Mouse (Mus musculus) v-Abl transformed pro-B cells (cell line): ENCODE results near the gene Rab31.

Source experiments
- in situ Hi-C, 2 experiments: fragments of 400-800 bp; cut with MboI; formaldehyde crosslinking; loops; one replicate each; pipeline ENCODE4 v1.15.1; 2025; ENCODE audit not compliant: unreplicated experiment in 2 of 2

Rab31 gene

DNA sequence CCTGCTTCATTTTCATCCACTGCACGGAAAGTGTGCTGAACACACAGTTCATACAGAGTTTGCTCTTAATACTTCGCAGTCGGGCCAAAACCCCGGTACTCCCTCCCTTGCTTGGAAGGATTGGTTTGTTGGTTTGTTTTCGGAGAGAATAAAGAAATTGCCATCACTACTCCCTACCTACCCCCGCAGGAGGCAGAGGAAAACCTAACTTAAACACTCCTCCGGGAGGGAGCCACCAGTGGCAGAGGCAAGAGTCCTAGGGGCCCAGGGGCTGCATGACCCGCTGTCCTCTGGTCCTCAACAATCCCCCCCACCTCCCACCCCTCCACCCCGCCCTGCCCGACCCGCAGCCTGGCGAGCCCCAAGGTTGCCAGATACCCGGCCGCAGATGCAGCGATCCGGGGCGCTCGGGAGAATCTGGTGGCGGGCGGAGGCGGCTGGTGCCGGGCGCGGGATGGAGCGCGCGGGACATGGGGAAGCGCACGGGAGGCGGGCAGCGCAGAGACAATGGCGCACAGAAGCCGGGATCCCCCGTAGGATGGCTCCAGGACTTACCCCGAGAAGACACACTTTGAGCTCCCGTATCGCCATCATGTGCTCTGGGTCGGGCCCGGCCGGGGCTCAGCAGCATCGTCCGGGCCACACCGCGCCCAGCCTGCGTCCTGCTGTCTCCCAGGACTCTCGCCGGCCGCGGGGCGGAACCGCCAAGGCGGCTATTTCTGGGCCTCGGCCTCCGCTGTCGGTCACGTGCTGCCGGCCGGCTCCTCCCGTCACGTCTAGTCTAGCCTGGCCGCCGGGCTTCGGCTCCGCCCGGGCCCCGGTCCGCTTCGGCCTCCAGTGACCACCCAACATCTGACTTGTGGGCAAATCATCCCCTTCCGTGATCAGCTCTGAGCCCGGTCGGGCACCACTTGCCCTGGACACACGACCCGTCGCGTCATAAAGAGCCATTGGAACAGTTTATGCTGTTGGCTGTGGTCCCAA lies at the start of gene Rab31:
Rab31 (minus strand) TSS at position 802 of the 984 bp plus-strand sequence.
- in situ Hi-C loops, result loop anchor here in 1 of 2 experiments (5.0 kb wide), 2 partner anchors 50 to 80 kb away; no protein-coding TSS in a partner anchor

- in situ Hi-C loops, result no loop called here
These were observed 47.6 kb upstream of the Rab31 start for GRCm38 (mm10) chr17:65820197-65820596.

- in situ Hi-C loops, result no loop called here
These were observed 41.2 kb upstream of the Rab31 start for GRCm38 (mm10) chr17:65813763-65814162.

DNA sequence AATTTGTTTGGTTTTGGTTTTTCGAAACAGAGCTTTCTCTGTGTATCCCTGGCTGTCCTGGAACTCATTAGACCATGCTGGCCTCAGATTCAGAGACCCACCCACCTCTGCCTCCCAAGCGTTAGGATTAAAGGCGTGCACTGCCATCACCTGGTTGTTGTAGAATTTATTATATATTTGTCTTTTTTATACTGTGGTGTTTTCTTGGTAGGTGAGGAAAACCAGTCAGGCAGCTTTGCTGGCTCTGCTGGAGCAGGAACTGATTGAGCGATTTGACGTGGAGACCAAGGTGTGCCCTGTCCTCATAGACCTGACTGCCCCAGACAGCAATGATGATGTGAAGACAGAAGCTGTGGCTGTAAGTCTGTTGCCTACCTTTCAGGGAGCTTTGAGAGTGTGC lies 38.5 kb upstream of the Rab31 start:
- in situ Hi-C loops, result no loop called here

GRCm38 (mm10) chr17:65806416-65806815 lies 33.9 kb upstream of the Rab31 start:
- in situ Hi-C loops, result no loop called here

- in situ Hi-C loops, result no loop called here
These were observed 33.4 kb upstream of the Rab31 start for GRCm38 (mm10) chr17:65805966-65806365.

- in situ Hi-C loops, result no loop called here
These were observed 29.5 kb upstream of the Rab31 start for GRCm38 (mm10) chr17:65802026-65802425.

GRCm38 (mm10) chr17:65800451-65800850 lies 27.9 kb upstream of the Rab31 start:
- in situ Hi-C loops, result no loop called here

- in situ Hi-C loops, result loop anchor here (25.0 kb wide), 1 partner anchor 187 kb away; the partner anchor contains the start of gene Vapa (in 2 of the 2)
These were observed 26.8 kb upstream of the Rab31 start for GRCm38 (mm10) chr17:65799353-65799752.

DNA sequence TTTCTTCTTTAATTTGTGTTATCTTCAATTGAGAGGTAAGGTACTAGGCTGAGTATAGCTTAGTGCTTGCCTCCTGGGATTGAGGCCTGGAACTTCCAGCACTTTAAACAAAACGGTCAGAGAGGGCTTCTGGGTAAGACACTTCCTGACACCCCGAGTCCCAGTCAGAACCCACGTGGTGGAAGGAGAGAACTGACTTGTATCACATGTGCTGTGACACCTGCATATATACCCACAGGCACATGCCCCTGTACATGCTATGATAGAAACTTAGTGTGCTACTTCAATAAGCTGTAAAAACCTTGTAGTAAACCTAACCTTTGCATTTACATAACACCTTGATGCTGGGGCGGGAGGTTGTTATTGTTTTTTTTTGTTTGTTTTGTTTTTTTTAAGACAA lies 25.9 kb upstream of the Rab31 start:
- in situ Hi-C loops, result loop anchor here (25.0 kb wide), 1 partner anchor 186 kb away; the partner anchor contains the start of gene Vapa (in 2 of the 2)

GRCm38 (mm10) chr17:65796056-65796455 lies 23.5 kb upstream of the Rab31 start:
- in situ Hi-C loops, result loop anchor here (25.0 kb wide), 1 partner anchor 184 kb away; the partner anchor contains the start of gene Vapa (in 2 of the 2)

GRCm38 (mm10) chr17:65794096-65794850 lies 21.7 kb upstream of the Rab31 start:
- in situ Hi-C loops, result loop anchor here (25.0 kb wide), 1 partner anchor 182 kb away; the partner anchor contains the start of gene Vapa (in 2 of the 2)

GRCm38 (mm10) chr17:65793307-65793930 lies 20.9 kb upstream of the Rab31 start:
- in situ Hi-C loops, result loop anchor here (25.0 kb wide), 1 partner anchor 181 kb away; the partner anchor contains the start of gene Vapa (in 2 of the 2)

DNA sequence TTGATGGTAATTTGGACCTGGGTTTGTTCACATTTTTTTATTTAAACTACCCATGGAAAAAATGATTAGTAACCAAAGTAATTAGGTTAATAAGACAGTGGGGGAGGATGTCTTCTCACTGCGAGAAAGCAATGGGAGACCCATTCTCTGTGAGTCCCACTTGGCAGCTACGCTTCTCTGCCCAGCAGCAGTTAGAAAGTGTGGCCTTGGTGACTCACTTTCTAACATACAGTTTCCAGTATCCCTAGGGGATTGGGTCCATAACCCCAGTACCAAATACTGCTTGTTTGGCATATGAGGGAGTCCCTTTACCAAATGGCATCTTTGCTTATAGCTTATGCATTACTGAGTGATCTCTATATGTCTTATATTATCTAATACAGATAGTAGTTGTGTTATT lies 18.6 kb upstream of the Rab31 start:
- in situ Hi-C loops, result loop anchor here (25.0 kb wide), 1 partner anchor 179 kb away; the partner anchor contains the start of gene Vapa (in 2 of the 2)

GRCm38 (mm10) chr17:65789576-65789975 lies 17.0 kb upstream of the Rab31 start:
- in situ Hi-C loops, result loop anchor here (25.0 kb wide), 1 partner anchor 177 kb away; the partner anchor contains the start of gene Vapa (in 2 of the 2)

- in situ Hi-C loops, result loop anchor here (25.0 kb wide), 1 partner anchor 176 kb away; the partner anchor contains the start of gene Vapa (in 2 of the 2)
These were observed 16.2 kb upstream of the Rab31 start for GRCm38 (mm10) chr17:65788542-65789291.

GRCm38 (mm10) chr17:65787261-65787660 lies 14.7 kb upstream of the Rab31 start:
- in situ Hi-C loops, result loop anchor here (25.0 kb wide), 1 partner anchor 175 kb away; the partner anchor contains the start of gene Vapa (in 2 of the 2)

DNA sequence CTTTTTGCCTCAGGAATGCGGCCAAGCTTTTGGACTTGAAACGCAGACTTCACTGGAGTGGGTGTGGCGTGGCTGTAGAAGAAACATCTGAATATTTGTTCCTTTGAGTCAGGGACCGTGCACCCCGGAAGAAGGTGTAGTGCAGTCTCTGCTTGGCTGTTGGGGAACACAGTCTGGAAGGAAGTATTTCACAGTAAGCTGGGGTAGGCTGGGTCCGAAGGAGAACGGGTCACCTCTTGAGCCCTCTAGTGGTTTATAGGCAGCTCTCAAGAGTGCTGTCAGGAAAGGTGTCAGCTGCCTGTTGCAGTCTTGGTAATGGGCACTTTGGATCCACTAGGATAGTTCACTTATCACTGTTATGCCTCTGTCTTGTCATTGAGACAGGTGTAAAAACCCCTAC lies 13.7 kb upstream of the Rab31 start:
- in situ Hi-C loops, result loop anchor here (25.0 kb wide), 1 partner anchor 174 kb away; the partner anchor contains the start of gene Vapa (in 2 of the 2)

DNA sequence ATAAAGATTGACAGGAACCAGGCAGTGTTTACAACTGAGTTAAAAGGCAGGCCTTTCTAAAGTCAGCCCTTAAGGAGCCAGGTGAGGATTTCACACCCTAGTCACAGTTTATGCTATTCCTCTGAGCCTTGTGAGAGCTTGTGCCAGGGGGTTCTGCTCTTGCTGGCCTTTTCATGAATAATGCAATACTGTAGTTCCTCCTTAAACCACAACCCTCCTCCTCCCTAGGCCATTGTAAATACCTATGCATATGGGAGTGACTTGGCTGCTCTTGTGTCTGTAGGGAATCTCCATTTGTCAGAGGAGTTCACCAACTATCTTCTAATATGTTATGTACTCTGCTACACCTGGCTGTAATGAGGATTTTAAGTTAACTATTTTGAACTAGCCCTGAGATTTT lies 13.2 kb upstream of the Rab31 start:
- in situ Hi-C loops, result loop anchor here (25.0 kb wide), 1 partner anchor 173 kb away; the partner anchor contains the start of gene Vapa (in 2 of the 2)
